Mouse (Mus musculus) naive thymus-derived CD4-positive, alpha-beta T cell, adult 2 months (primary cell): Measurements from ENCODE around the gene Qrich1.

ENCODE experiments used
- DNase-seq: peaks from one replicate; pipeline ENCODE4 v3.0.0-alpha.2; 2011; ENCODE audit warnings: low read depth

Qrich1 gene

GRCm38 (mm10) chr9:108492043-108492750 lies 24.4 kb upstream of the Qrich1 start:
- no peak for DNase-seq

GRCm38 (mm10) chr9:108493246-108493645 lies 23.4 kb upstream of the Qrich1 start:
- no peak for DNase-seq

- no peak for DNase-seq
These were observed 22.3 kb upstream of the Qrich1 start for GRCm38 (mm10) chr9:108494146-108494825.

- DNase-seq: no peak
These were observed 21.7 kb upstream of the Qrich1 start for GRCm38 (mm10) chr9:108494905-108495304.

- no peak for DNase-seq
These were observed 17.4 kb upstream of the Qrich1 start for GRCm38 (mm10) chr9:108499231-108499630.

GRCm38 (mm10) chr9:108499943-108500342 lies 16.7 kb upstream of the Qrich1 start:
- no peak for DNase-seq

GRCm38 (mm10) chr9:108506901-108507300 lies 9.7 kb upstream of the Qrich1 start:
- DNase-seq: no peak

- DNase-seq: peak; percentile 96
These were observed 8.8 kb upstream of the Qrich1 start, which contains the start of gene Qars for GRCm38 (mm10) chr9:108507619-108508434. Gene Qars, plus strand, starts transcription at chr9:108507706.

- DNase-seq: no peak
These were observed 7.8 kb upstream of the Qrich1 start for GRCm38 (mm10) chr9:108508776-108509175.

GRCm38 (mm10) chr9:108517253-108517930 lies 786 bp downstream of the Qrich1 start:
- DNase-seq: peak; percentile 88

- DNase-seq: peak; percentile 85
These were observed 1.3 kb downstream of the Qrich1 start for GRCm38 (mm10) chr9:108517931-108518332.

- no peak for DNase-seq
These were observed 5.0 kb downstream of the Qrich1 start for GRCm38 (mm10) chr9:108521604-108522003.

GRCm38 (mm10) chr9:108523341-108523740 lies 6.7 kb downstream of the Qrich1 start:
- DNase-seq: no peak

- no peak for DNase-seq
These were observed 8.8 kb downstream of the Qrich1 start for GRCm38 (mm10) chr9:108525400-108525799.

GRCm38 (mm10) chr9:108530954-108531353 lies 14.3 kb downstream of the Qrich1 start:
- DNase-seq: no peak

- no peak for DNase-seq
These were observed 14.9 kb downstream of the Qrich1 start for GRCm38 (mm10) chr9:108531496-108531895.

- peak; percentile 65 for DNase-seq
These were observed 24.2 kb downstream of the Qrich1 start for GRCm38 (mm10) chr9:108540846-108541245.

GRCm38 (mm10) chr9:108545986-108546385 lies 29.4 kb downstream of the Qrich1 start:
- DNase-seq: no peak

- no peak for DNase-seq
These were observed 30.3 kb downstream of the Qrich1 start for GRCm38 (mm10) chr9:108546875-108547274.

- DNase-seq: no peak
These were observed 42.6 kb downstream of the Qrich1 start for GRCm38 (mm10) chr9:108559169-108559568.

- DNase-seq: peak; percentile 99
These were observed 43.7 kb downstream of the Qrich1 start, which contains the start of gene Impdh2 for GRCm38 (mm10) chr9:108560227-108560841. Gene Impdh2, plus strand, starts transcription at chr9:108560286.
